Mouse (Mus musculus): ENCODE results near the gene Gdf1. TPM values are rescaled to one million over a fixed set of nuclear protein-coding genes. Genes with fewer than 3 reads are reported as not detected.

Gene Gdf1
- under 1 TPM in 2 of 3 experiments, not detected in 1; 0.41 to 0.55 TPM for polyA plus RNA-seq (2017; shearing (Covaris generic))

GRCm38 (mm10) chr8:70329124-70329834 is at the start of gene Gdf1:
Gene Gdf1 (plus strand): TSS chr8:70329817.
- no peak for ATAC-seq

- ATAC-seq, result no peak
Observed at GRCm38 (mm10) chr8:70281001-70281400, 48.6 kb upstream of the Gdf1 start.

- ATAC-seq, result peak; percentile 82
Observed at GRCm38 (mm10) chr8:70282603-70283135, 46.9 kb upstream of the Gdf1 start, which contains the start of gene Homer3. Gene Homer3 (plus strand): TSS chr8:70282827.

GRCm38 (mm10) chr8:70283136-70284077 is 46.2 kb upstream of the Gdf1 start:
- no peak for ATAC-seq

GRCm38 (mm10) chr8:70284421-70284820 is 45.2 kb upstream of the Gdf1 start:
- ATAC-seq, result no peak

- ATAC-seq, result no peak
Observed at GRCm38 (mm10) chr8:70285304-70285703, 44.3 kb upstream of the Gdf1 start.

- ATAC-seq, result no peak
Observed at GRCm38 (mm10) chr8:70286737-70287136, 42.9 kb upstream of the Gdf1 start.

GRCm38 (mm10) chr8:70293988-70294405 is 35.6 kb upstream of the Gdf1 start:
- ATAC-seq, result no peak

- ATAC-seq, result no peak
Observed at GRCm38 (mm10) chr8:70300881-70301280, 28.7 kb upstream of the Gdf1 start.

- ATAC-seq, result peak; percentile 91
Observed at GRCm38 (mm10) chr8:70302358-70302890, 27.2 kb upstream of the Gdf1 start, which contains the start of the genes Ddx49 and Cope. Gene Ddx49 (minus strand): TSS chr8:70302489. Gene Cope (plus strand): TSS chr8:70302518.

- ATAC-seq, result no peak
Observed at GRCm38 (mm10) chr8:70302901-70303300, 26.7 kb upstream of the Gdf1 start.

GRCm38 (mm10) chr8:70309311-70309710 is 20.3 kb upstream of the Gdf1 start:
- ATAC-seq, result no peak

GRCm38 (mm10) chr8:70313399-70313798 is 16.2 kb upstream of the Gdf1 start:
- ATAC-seq, result no peak

GRCm38 (mm10) chr8:70315624-70316510 is 13.8 kb upstream of the Gdf1 start, which contains the start of gene Cers1:
Gene Cers1 (plus strand): TSS chr8:70315775.
- no peak for ATAC-seq

- no peak for ATAC-seq
Observed at GRCm38 (mm10) chr8:70316511-70317504, 12.8 kb upstream of the Gdf1 start.

- ATAC-seq, result no peak
Observed at GRCm38 (mm10) chr8:70317872-70318271, 11.7 kb upstream of the Gdf1 start.

- ATAC-seq, result no peak
Observed at GRCm38 (mm10) chr8:70323716-70324115, 5.9 kb upstream of the Gdf1 start.

- ATAC-seq, result no peak
Observed at GRCm38 (mm10) chr8:70327512-70327911, 2.1 kb upstream of the Gdf1 start.

GRCm38 (mm10) chr8:70329835-70330740 is 471 bp downstream of the Gdf1 start:
- no peak for ATAC-seq
